Mouse (Mus musculus) fat pad, adult 2 months (tissue): ENCODE data around the gene Lgr4.

Source experiments
- DNase-seq: peaks from one replicate; pipeline ENCODE4 v3.0.0-alpha.2; 2011; ENCODE audit warnings: low read depth, low spot score; ENCODE audit errors: extremely low read depth

The Lgr4 gene

GRCm38 (mm10) chr2:110007423-110008267, 90.2 kb downstream of the Lgr4 start:
- DNase-seq: peak; percentile 90

- no peak for DNase-seq
Observed at GRCm38 (mm10) chr2:110009449-110009848, 92.0 kb downstream of the Lgr4 start.

- no peak for DNase-seq
Observed at GRCm38 (mm10) chr2:110012184-110012725, 94.8 kb downstream of the Lgr4 start.

GRCm38 (mm10) chr2:110017087-110017486, 99.6 kb downstream of the Lgr4 start:
- DNase-seq: no peak

GRCm38 (mm10) chr2:110017616-110018505, 100.4 kb downstream of the Lgr4 start, which contains the start of gene Ccdc34:
Gene Ccdc34, plus strand, starts transcription at chr2:110017817.
- no peak for DNase-seq

GRCm38 (mm10) chr2:110019656-110020055, 102.2 kb downstream of the Lgr4 start:
- no peak for DNase-seq

GRCm38 (mm10) chr2:110020430-110020829, 103.0 kb downstream of the Lgr4 start:
- DNase-seq: no peak

- DNase-seq: no peak
Observed at GRCm38 (mm10) chr2:110036265-110036664, 118.8 kb downstream of the Lgr4 start.

GRCm38 (mm10) chr2:110036665-110037064, 119.2 kb downstream of the Lgr4 start:
- DNase-seq: no peak

GRCm38 (mm10) chr2:110037221-110037620, 119.8 kb downstream of the Lgr4 start:
- DNase-seq: no peak

GRCm38 (mm10) chr2:110038341-110038740, 120.9 kb downstream of the Lgr4 start:
- no peak for DNase-seq

- DNase-seq: no peak
Observed at GRCm38 (mm10) chr2:110042861-110043760, 125.7 kb downstream of the Lgr4 start.

GRCm38 (mm10) chr2:110058424-110058823, 141.0 kb downstream of the Lgr4 start:
- DNase-seq: no peak

- no peak for DNase-seq
Observed at GRCm38 (mm10) chr2:110063131-110063530, 145.7 kb downstream of the Lgr4 start.
